33 mouse cellular contexts compared by ENCODE assay signal in genomic region chr15:98775533-98775932, GRCm38 (mm10). TPM values are rescaled to one million over a fixed set of nuclear protein-coding genes. Genes with fewer than 3 reads are reported as not detected.
DNase-seq lines count a peak whose midpoint lies in the region; ATAC-seq and TF ChIP-seq lines count a peak whose summit lies in the region.
"Had no signal": no experiment of that assay in that cellular context is flagged by ENCODE, and none has a peak within 500 bp of the region (broad histone marks: within the 10 kb centered on the region; RNA-seq: fewer than 3 reads in every experiment).

No protein-coding gene starts in this region.

- 2% methylated on average over 5 of the region's 5 CpGs for WGBS in forebrain, embryonic 11.5 days
- WGBS in forebrain, embryonic 16.5 days: 0% methylated on average over 5 of the region's 5 CpGs
- WGBS in lung, embryonic 15.5 days: 6% methylated on average over 5 of the region's 5 CpGs
- 2% methylated on average over 5 of the region's 5 CpGs for WGBS in limb, embryonic 14.5 days

- no peak overlapping the region for H3K4me3 ChIP-seq in forebrain, embryonic 11.5 days (ENCODE audit: low read depth, low read length)
- no peak overlapping the region for H3K4me3 ChIP-seq in forebrain, embryonic 16.5 days (replicated peaks; ENCODE audit: low read length)
- no peak overlapping the region for H3K4me3 ChIP-seq in lung, embryonic 15.5 days
- peak overlapping the region; percentile 13 to 62 (median 34) for H3K4me3 ChIP-seq in CH12.LX (replicated peaks in 1 of 3; ENCODE audit: low read depth in 2 of 3, low read length in 2 of 3, poor library complexity in 1 of 3)
- 0 out of 2 replicates have a peak overlapping the region, but pooled peaks have one; percentile 30 for H3K4me3 ChIP-seq in limb, embryonic 14.5 days (replicated peaks; ENCODE audit: low read length)
- H3K4me3 ChIP-seq: heart, adult 2 months; myocyte had no signal

- ATAC-seq in forebrain, embryonic 11.5 days (replicated peaks; ENCODE audit: low FRiP score): no peak
- ATAC-seq in forebrain, embryonic 16.5 days: no peak
- no peak for ATAC-seq in lung, embryonic 15.5 days (ENCODE audit: borderline replicate concordance, extremely low read depth, low FRiP score, low TSS enrichment)
- no peak for ATAC-seq in limb, embryonic 14.5 days (ENCODE audit: low FRiP score, low read depth)

- TF ChIP-seq CTCF in CH12.LX (conservative IDR thresholded peaks at IDR 0.05 in 1 of 2, IDR thresholded peaks at IDR 0.05 in 1 of 2; ENCODE audit: low read depth in 2 of 2, low read length in 2 of 2): no peak

- H3K27me3 ChIP-seq in forebrain, embryonic 11.5 days (ENCODE audit: control insufficient read depth, insufficient read depth, low read length): peaks cover 99% of the 10 kb centered on the region
- peaks cover 93% of the 10 kb centered on the region for H3K27me3 ChIP-seq in forebrain, embryonic 16.5 days (replicated peaks; ENCODE audit: control insufficient read depth, insufficient read depth, low read length)
- peaks cover 100% of the 10 kb centered on the region for H3K27me3 ChIP-seq in lung, embryonic 15.5 days
- H3K27me3 ChIP-seq in CH12.LX (replicated peaks): peaks cover 2% of the 10 kb centered on the region
- peaks cover 99% of the 10 kb centered on the region for H3K27me3 ChIP-seq in limb, embryonic 14.5 days (ENCODE audit: control insufficient read depth, insufficient read depth, low read length)
- H3K27me3 ChIP-seq: Patski had no signal

- no peaks in the 10 kb centered on the region for H3K9me3 ChIP-seq in forebrain, embryonic 11.5 days (ENCODE audit: control insufficient read depth, low read length)
- no peaks in the 10 kb centered on the region for H3K9me3 ChIP-seq in forebrain, embryonic 16.5 days (ENCODE audit: control insufficient read depth, low read length)
- no peaks in the 10 kb centered on the region for H3K9me3 ChIP-seq in lung, embryonic 15.5 days
- H3K9me3 ChIP-seq in CH12.LX (replicated peaks; ENCODE audit: low read length): no peaks in the 10 kb centered on the region
- H3K9me3 ChIP-seq in limb, embryonic 14.5 days (ENCODE audit: control insufficient read depth, low read length): no peaks in the 10 kb centered on the region
- H3K9me3 ChIP-seq: forebrain, embryonic 12.5 days; heart, embryonic 15.5 days; hindbrain, embryonic 15.5 days had no signal

- DNase-seq in forebrain, embryonic 11.5 days (ENCODE audit: low spot score): peak; percentile 48
- no peak for DNase-seq in lung, adult 18-20 months
- DNase-seq in CH12.LX (ENCODE audit: extremely low read depth) (peak; percentile 62), liver (no peak)
- DNase-seq in limb, embryonic 14.5 days (ENCODE audit: low spot score): no peak
- no peak for DNase-seq in cerebellum, adult 18-20 months
- DNase-seq: cerebellum, adult 11-12 months; cerebellum, postnatal 14 days; gastrocnemius, postnatal 36 days; heart, postnatal 36 days; layer of hippocampus, postnatal 36 days; liver, postnatal 0 days; lung, postnatal 14 days; midbrain, embryonic 14.5 days; right cerebral cortex, postnatal 25 days had no signal

- H3K4me2 ChIP-seq in forebrain, embryonic 11.5 days (ENCODE audit: low read depth, low read length, severe bottlenecking): no peak overlapping the region
- no peak overlapping the region for H3K4me2 ChIP-seq in forebrain, embryonic 16.5 days (ENCODE audit: low read length)
- peak overlapping the region; percentile 53; the same call in 1 of the 2 replicates for H3K4me2 ChIP-seq in lung, embryonic 15.5 days
- peak overlapping the region; percentile 67 for H3K4me2 ChIP-seq in CH12.LX (ENCODE audit: insufficient read depth, low read depth, poor library complexity, severe bottlenecking)
- 0 out of 2 replicates have a peak overlapping the region, but pooled peaks have one; percentile 15 for H3K4me2 ChIP-seq in limb, embryonic 14.5 days (replicated peaks; ENCODE audit: low read depth, low read length, severe bottlenecking)

- TF ChIP-seq EP300 in CH12.LX (IDR thresholded peaks at IDR 0.05; ENCODE audit: low read length): peak; percentile 68

- no peak overlapping the region for H3K27ac ChIP-seq in forebrain, embryonic 11.5 days (ENCODE audit: low read depth, low read length)
- H3K27ac ChIP-seq in forebrain, embryonic 16.5 days (ENCODE audit: low read length): no peak overlapping the region
- no peak overlapping the region for H3K27ac ChIP-seq in lung, embryonic 15.5 days
- peak overlapping the region; percentile 83; the same call in 1 of the 2 replicates for H3K27ac ChIP-seq in CH12.LX (ENCODE audit: insufficient read depth, low read depth)
- no peak overlapping the region for H3K27ac ChIP-seq in limb, embryonic 14.5 days (replicated peaks; ENCODE audit: low read depth, low read length)
- H3K27ac ChIP-seq: forebrain, embryonic 12.5 days; heart, adult 2 months; heart, embryonic 15.5 days; hindbrain, embryonic 15.5 days had no signal

- no peak overlapping the region for H3K9ac ChIP-seq in forebrain, embryonic 11.5 days (ENCODE audit: low read length)
- H3K9ac ChIP-seq in forebrain, embryonic 16.5 days (replicated peaks; ENCODE audit: low read depth, low read length): no peak overlapping the region
- no peak overlapping the region for H3K9ac ChIP-seq in lung, embryonic 15.5 days
- H3K9ac ChIP-seq in CH12.LX (ENCODE audit: insufficient read depth, low read depth): peak overlapping the region; percentile 37; the same call in 1 of the 2 replicates
- H3K9ac ChIP-seq in limb, embryonic 14.5 days (ENCODE audit: low read depth, low read length, severe bottlenecking): no peak overlapping the region
- H3K9ac ChIP-seq: forebrain, embryonic 12.5 days; hindbrain, embryonic 15.5 days; liver, postnatal 0 days had no signal

- no peaks in the 10 kb centered on the region for H3K36me3 ChIP-seq in forebrain, embryonic 11.5 days (ENCODE audit: control insufficient read depth, insufficient read depth, low read length)
- H3K36me3 ChIP-seq in forebrain, embryonic 16.5 days (ENCODE audit: control insufficient read depth, insufficient read depth): no peaks in the 10 kb centered on the region
- H3K36me3 ChIP-seq in lung, embryonic 15.5 days: no peaks in the 10 kb centered on the region
- peaks cover 9 to 36% of the 10 kb centered on the region in 2 experiments for H3K36me3 ChIP-seq in CH12.LX (replicated peaks in 1 of 2; ENCODE audit: control insufficient read depth in 1 of 2, insufficient read depth in 1 of 2, low read length in 1 of 2)
- H3K36me3 ChIP-seq in limb, embryonic 14.5 days (ENCODE audit: control insufficient read depth, insufficient read depth, low read length): no peaks in the 10 kb centered on the region
- H3K36me3 ChIP-seq: forebrain, embryonic 12.5 days; heart, embryonic 15.5 days; hindbrain, embryonic 15.5 days had no signal

- dilution Hi-C loops in CH12.LX (cut with MboI; ENCODE audit: extremely low pct_ligation_motif_present, extremely low pct_unique_long_range_greater_than_20kb, low sequenced_read_pairs): no loop called here

- peaks cover 13% of the 10 kb centered on the region for H3K4me1 ChIP-seq in forebrain, embryonic 11.5 days (replicated peaks; ENCODE audit: control insufficient read depth, insufficient read depth, low read length)
- H3K4me1 ChIP-seq in forebrain, embryonic 16.5 days (replicated peaks; ENCODE audit: control insufficient read depth, insufficient read depth, low read length): peaks cover 23% of the 10 kb centered on the region
- H3K4me1 ChIP-seq in lung, embryonic 15.5 days: peaks cover 45% of the 10 kb centered on the region
- H3K4me1 ChIP-seq in CH12.LX (ENCODE audit: control insufficient read depth in 1 of 2, insufficient read depth in 2 of 2): peaks cover 15 to 56% of the 10 kb centered on the region in 2 experiments
- peaks cover 13% of the 10 kb centered on the region for H3K4me1 ChIP-seq in limb, embryonic 14.5 days (ENCODE audit: control insufficient read depth, insufficient read depth, low read length)

- H3K79me2 ChIP-seq in CH12.LX (replicated peaks; ENCODE audit: control insufficient read depth, extremely low read depth, insufficient read depth, poor library complexity, severe bottlenecking): no peaks in the 10 kb centered on the region

- TF ChIP-seq POLR2A in CH12.LX (IDR thresholded peaks at IDR 0.05; ENCODE audit: low read depth, low read length): no peak
- TF ChIP-seq POLR2A in limb, embryonic 14.5 days (IDR thresholded peaks at IDR 0.05; ENCODE audit: borderline replicate concordance, extremely low read depth, insufficient read depth, insufficient read length): no peak

- in situ Hi-C loops in CH12.LX (cut with MboI; ENCODE audit: low pct_ligation_motif_present, low pct_unique_long_range_greater_than_20kb, low sequenced_read_pairs): no loop called here

- no peak for TF ChIP-seq RAD21 in CH12.LX (IDR thresholded peaks at IDR 0.05; ENCODE audit: low read depth, low read length)

RNA-seq across cellular contexts. Expression of gene Wnt10b, which starts 2.4 kb away (rescaled TPM):
- polyA plus RNA-seq in forebrain, embryonic 11.5 days (2014; fragmentation: Nextera tagmentation; extraction: Ambion mirVana): 0.41 and 0.43 TPM in 2 replicates
- polyA plus RNA-seq in forebrain, embryonic 16.5 days (2015; fragmentation: Nextera tagmentation; extraction: Ambion mirVana): not detected in 2 replicates
- polyA plus RNA-seq in lung, embryonic 15.5 days (2015; fragmentation: Nextera tagmentation; extraction: Ambion mirVana): 0.10 TPM in 1 of 2 replicates, not detected in the other
- 19.1 and 25.4 TPM in 2 replicates for total RNA-seq in CH12.LX (2012; rRNA removed)
- total RNA-seq in CH12.LX (2014; rRNA removed): 61.6 and 64.4 TPM in 2 replicates
- polyA plus RNA-seq in CH12.LX (2012; ENCODE audit: insufficient read length, low read depth): 56.2 and 58.0 TPM in 2 replicates
- 13.7 and 14.9 TPM in 2 replicates for polyA plus RNA-seq in limb, embryonic 14.5 days (2012; rRNA removed)
- polyA plus RNA-seq in limb, embryonic 14.5 days (2014; fragmentation: Nextera tagmentation; extraction: Ambion mirVana): 6.3 and 7.4 TPM in 2 replicates
- polyA plus RNA-seq: CD4-positive, CD25-positive, alpha-beta regulatory T cell, adult 4 months; heart, embryonic 15.5 days; hindbrain, embryonic 15.5 days; liver, embryonic 11.5 days; midbrain, embryonic 14.5 days; Patski had no signal

RNA-seq across cellular contexts. Expression of gene Arf3, which starts 12.5 kb away (rescaled TPM):
- 38.1 and 41.4 TPM in 2 replicates for polyA plus RNA-seq in forebrain, embryonic 11.5 days (2014; fragmentation: Nextera tagmentation; extraction: Ambion mirVana)
- 82.6 and 99.9 TPM in 2 replicates for polyA plus RNA-seq in forebrain, embryonic 16.5 days (2015; fragmentation: Nextera tagmentation; extraction: Ambion mirVana)
- 45.7 and 45.8 TPM in 2 replicates for polyA plus RNA-seq in lung, embryonic 15.5 days (2015; fragmentation: Nextera tagmentation; extraction: Ambion mirVana)
- total RNA-seq in CH12.LX (2012; rRNA removed) (32.5 and 33.8 TPM in 2 replicates), CH12.LX (2014; rRNA removed) (33.9 and 41.0 TPM in 2 replicates)
- 158 and 182 TPM in 2 replicates for polyA plus RNA-seq in CH12.LX (2012; ENCODE audit: insufficient read length, low read depth)
- 75.0 and 96.4 TPM in 2 replicates for polyA plus RNA-seq in limb, embryonic 14.5 days (2012; rRNA removed)
- 37.4 and 39.6 TPM in 2 replicates for polyA plus RNA-seq in limb, embryonic 14.5 days (2014; fragmentation: Nextera tagmentation; extraction: Ambion mirVana)

RNA-seq across cellular contexts. Expression of gene Wnt1, which starts 14.1 kb away (rescaled TPM):
- polyA plus RNA-seq in forebrain, embryonic 11.5 days (2014; fragmentation: Nextera tagmentation; extraction: Ambion mirVana): 0.47 and 0.68 TPM in 2 replicates
- 0.10 and 0.42 TPM in 2 replicates for polyA plus RNA-seq in forebrain, embryonic 16.5 days (2015; fragmentation: Nextera tagmentation; extraction: Ambion mirVana)
- polyA plus RNA-seq in lung, embryonic 15.5 days (2015; fragmentation: Nextera tagmentation; extraction: Ambion mirVana): not detected in 2 replicates
- total RNA-seq in CH12.LX (2012; rRNA removed) (not detected in 2 replicates), CH12.LX (2014; rRNA removed) (not detected in 2 replicates)
- polyA plus RNA-seq in CH12.LX (2012; ENCODE audit: insufficient read length, low read depth): not detected in 2 replicates
- polyA plus RNA-seq in limb, embryonic 14.5 days (2012; rRNA removed): not detected in 2 replicates
- polyA plus RNA-seq in limb, embryonic 14.5 days (2014; fragmentation: Nextera tagmentation; extraction: Ambion mirVana): 0.08 TPM in 1 of 2 replicates, not detected in the other
- total RNA-seq: adrenal gland, adult 18-20 months; ES-E14; gastrocnemius, adult 18-20 months; gastrocnemius, postnatal 36 days; heart, adult 2 months; heart, postnatal 36 days; layer of hippocampus, adult 8-10 months; layer of hippocampus, postnatal 36 days; left cerebral cortex, postnatal 14 days; megakaryocyte, adult 5-6 weeks had no signal
- polyA plus RNA-seq: CD4-positive, CD25-positive, alpha-beta regulatory T cell, adult 4 months; heart, adult 2 months; heart, embryonic 15.5 days; intestine, embryonic 14.5 days; kidney, adult 2 months; liver, embryonic 11.5 days; liver, postnatal 0 days; Patski had no signal

RNA-seq across cellular contexts. Expression of gene Ddn, which starts 33.8 kb away (rescaled TPM):
- polyA plus RNA-seq in forebrain, embryonic 11.5 days (2014; fragmentation: Nextera tagmentation; extraction: Ambion mirVana): not detected in 2 replicates
- 0.46 and 0.58 TPM in 2 replicates for polyA plus RNA-seq in forebrain, embryonic 16.5 days (2015; fragmentation: Nextera tagmentation; extraction: Ambion mirVana)
- 0.04 TPM in 1 of 2 replicates, not detected in the other for polyA plus RNA-seq in lung, embryonic 15.5 days (2015; fragmentation: Nextera tagmentation; extraction: Ambion mirVana)
- total RNA-seq in CH12.LX (2012; rRNA removed) (0.04 TPM in 1 of 2 replicates, not detected in the other), CH12.LX (2014; rRNA removed) (not detected in 2 replicates)
- 0.08 TPM in 1 of 2 replicates, not detected in the other for polyA plus RNA-seq in CH12.LX (2012; ENCODE audit: insufficient read length, low read depth)
- polyA plus RNA-seq in limb, embryonic 14.5 days (2012; rRNA removed): 0.44 and 0.59 TPM in 2 replicates
- polyA plus RNA-seq in limb, embryonic 14.5 days (2014; fragmentation: Nextera tagmentation; extraction: Ambion mirVana): 0.14 TPM in 1 of 2 replicates, not detected in the other
- total RNA-seq: adrenal gland, adult 18-20 months had no signal
- polyA plus RNA-seq: CD4-positive, CD25-positive, alpha-beta regulatory T cell, adult 4 months; forebrain, embryonic 12.5 days; intestine, embryonic 14.5 days; liver, postnatal 0 days; Patski had no signal

RNA-seq across cellular contexts. Expression of gene Fkbp11, which starts 47.5 kb away (rescaled TPM):
- polyA plus RNA-seq in forebrain, embryonic 11.5 days (2014; fragmentation: Nextera tagmentation; extraction: Ambion mirVana): 6.1 and 6.7 TPM in 2 replicates
- polyA plus RNA-seq in forebrain, embryonic 16.5 days (2015; fragmentation: Nextera tagmentation; extraction: Ambion mirVana): 3.7 and 5.7 TPM in 2 replicates
- 30.0 and 32.6 TPM in 2 replicates for polyA plus RNA-seq in lung, embryonic 15.5 days (2015; fragmentation: Nextera tagmentation; extraction: Ambion mirVana)
- total RNA-seq in CH12.LX (2012; rRNA removed) (75.0 and 132 TPM in 2 replicates), CH12.LX (2014; rRNA removed) (21.0 and 23.4 TPM in 2 replicates)
- 22.2 and 27.6 TPM in 2 replicates for polyA plus RNA-seq in CH12.LX (2012; ENCODE audit: insufficient read length, low read depth)
- polyA plus RNA-seq in limb, embryonic 14.5 days (2012; rRNA removed): 58.9 and 90.9 TPM in 2 replicates
- polyA plus RNA-seq in limb, embryonic 14.5 days (2014; fragmentation: Nextera tagmentation; extraction: Ambion mirVana): 74.4 and 82.7 TPM in 2 replicates

Comparison
In these comparisons a context has a peak if more than half of its experiments do, and no peak if none do; other contexts are left out.
1. DNase-seq: peak in forebrain, embryonic 11.5 days (single experiment) and CH12.LX (single experiment); none in lung, adult 18-20 months (0 of 2), limb, embryonic 14.5 days (single experiment), liver (single experiment) and cerebellum, adult 18-20 months (0 of 2).
2. H3K4me2 ChIP-seq: peak in lung, embryonic 15.5 days (single experiment), CH12.LX (single experiment) and limb, embryonic 14.5 days (single experiment); none in forebrain, embryonic 11.5 days (single experiment) and forebrain, embryonic 16.5 days (single experiment).
3. H3K4me3 ChIP-seq: peak in CH12.LX (3 of 3) and limb, embryonic 14.5 days (single experiment); none in forebrain, embryonic 11.5 days (single experiment), forebrain, embryonic 16.5 days (single experiment) and lung, embryonic 15.5 days (single experiment).